Mouse (Mus musculus): ENCODE measurements around the gene Cryzl1. TPM values are rescaled to one million over a fixed set of nuclear protein-coding genes. Genes with fewer than 3 reads are reported as not detected.

Cryzl1 gene
- polyA plus RNA-seq, 1 experiment from 2014 or later: 36.3 TPM

DNA sequence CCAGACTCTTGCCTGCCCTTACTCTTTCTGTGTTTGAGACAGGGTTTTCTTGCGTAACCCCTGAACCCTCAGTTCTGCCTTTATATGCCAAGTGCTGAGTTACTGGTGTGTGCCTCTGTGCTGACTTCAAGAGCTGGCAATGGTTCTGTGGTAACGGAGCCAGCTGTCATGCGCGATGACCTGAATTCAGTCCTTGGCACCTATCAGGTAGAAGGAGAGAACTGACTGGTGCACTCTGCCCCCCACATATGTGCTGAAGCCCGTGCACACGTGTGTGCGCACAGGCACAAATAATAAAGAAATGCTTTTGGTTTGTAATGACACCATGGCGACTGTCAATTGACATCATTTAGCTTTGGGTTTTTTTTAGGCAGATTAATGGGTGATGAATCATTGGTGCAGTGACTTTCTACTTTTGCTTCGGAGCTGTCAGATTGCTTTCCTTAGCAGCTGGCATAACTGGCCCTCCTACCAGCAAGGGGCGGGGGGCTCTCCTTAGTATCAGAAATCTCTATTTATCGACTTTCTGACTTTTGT lies 38.5 kb upstream of the Cryzl1 start:
- TF ChIP-seq CTCF (IDR thresholded peaks at IDR 0.05; ENCODE audit: low read depth): no peak
- no peak overlapping the region for H3K4me3 ChIP-seq (ENCODE audit: low read depth, low read length)
- H3K36me3 ChIP-seq (ENCODE audit: control insufficient read depth, insufficient read depth): no peaks in the 10 kb centered on the region
- H3K9me3 ChIP-seq (ENCODE audit: control insufficient read depth): no peaks in the 10 kb centered on the region
- no peak for ATAC-seq
- H3K4me2 ChIP-seq (replicated peaks; ENCODE audit: low read depth): no peak overlapping the region
- 0 out of 2 replicates have a peak, but pooled peaks cover 7% of the 10 kb centered on the region for H3K4me1 ChIP-seq (replicated peaks; ENCODE audit: control insufficient read depth, insufficient read depth, low read length)
- no peak overlapping the region for H3K9ac ChIP-seq (ENCODE audit: low read depth, low read length)
- 81% methylated on average over 11 of the region's 11 CpGs for WGBS
- no peaks in the 10 kb centered on the region for H3K27me3 ChIP-seq (replicated peaks; ENCODE audit: control insufficient read depth, insufficient read depth, low read length)
- H3K27ac ChIP-seq (ENCODE audit: low read depth, low read length): no peak overlapping the region

GRCm38 (mm10) chr16:91765816-91766210 lies 37.0 kb upstream of the Cryzl1 start:
- no peak for ATAC-seq
- no peak for TF ChIP-seq CTCF (IDR thresholded peaks at IDR 0.05; ENCODE audit: low read depth)
- H3K9me3 ChIP-seq (ENCODE audit: control insufficient read depth): no peaks in the 10 kb centered on the region
- no peaks in the 10 kb centered on the region for H3K4me1 ChIP-seq (replicated peaks; ENCODE audit: control insufficient read depth, insufficient read depth, low read length)
- H3K4me3 ChIP-seq (ENCODE audit: low read depth, low read length): no peak overlapping the region
- no peak overlapping the region for H3K9ac ChIP-seq (ENCODE audit: low read depth, low read length)
- H3K27ac ChIP-seq (ENCODE audit: low read depth, low read length): no peak overlapping the region
- H3K4me2 ChIP-seq (replicated peaks; ENCODE audit: low read depth): no peak overlapping the region
- no peaks in the 10 kb centered on the region for H3K27me3 ChIP-seq (replicated peaks; ENCODE audit: control insufficient read depth, insufficient read depth, low read length)
- WGBS: 89% methylated on average over 15 of the region's 15 CpGs
- H3K36me3 ChIP-seq (ENCODE audit: control insufficient read depth, insufficient read depth): no peaks in the 10 kb centered on the region

GRCm38 (mm10) chr16:91765121-91765815 lies 36.5 kb upstream of the Cryzl1 start:
- Histone ChIP-seq H3K4me2 (replicated peaks; ENCODE audit: low read depth) (no peak overlapping the region), H3K27me3 (replicated peaks; ENCODE audit: control insufficient read depth, insufficient read depth, low read length) (no peaks in the 10 kb centered on the region), H3K36me3 (ENCODE audit: control insufficient read depth, insufficient read depth) (no peaks in the 10 kb centered on the region), H3K4me1 (replicated peaks; ENCODE audit: control insufficient read depth, insufficient read depth, low read length) (no peaks in the 10 kb centered on the region), H3K9ac (ENCODE audit: low read depth, low read length) (no peak overlapping the region), H3K4me3 (ENCODE audit: low read depth, low read length) (no peak overlapping the region), H3K27ac (ENCODE audit: low read depth, low read length) (no peak overlapping the region), H3K9me3 (ENCODE audit: control insufficient read depth) (no peaks in the 10 kb centered on the region)
- WGBS: 92% methylated on average over 15 of the region's 15 CpGs
- no peak for ATAC-seq
- TF ChIP-seq CTCF (IDR thresholded peaks at IDR 0.05; ENCODE audit: low read depth): no peak

GRCm38 (mm10) chr16:91764414-91764813 lies 35.6 kb upstream of the Cryzl1 start:
- Histone ChIP-seq H3K36me3 (ENCODE audit: control insufficient read depth, insufficient read depth) (no peaks in the 10 kb centered on the region), H3K27me3 (replicated peaks; ENCODE audit: control insufficient read depth, insufficient read depth, low read length) (no peaks in the 10 kb centered on the region), H3K9ac (ENCODE audit: low read depth, low read length) (no peak overlapping the region), H3K9me3 (ENCODE audit: control insufficient read depth) (no peaks in the 10 kb centered on the region), H3K4me2 (replicated peaks; ENCODE audit: low read depth) (no peak overlapping the region), H3K27ac (ENCODE audit: low read depth, low read length) (no peak overlapping the region), H3K4me1 (replicated peaks; ENCODE audit: control insufficient read depth, insufficient read depth, low read length) (no peaks in the 10 kb centered on the region), H3K4me3 (ENCODE audit: low read depth, low read length) (no peak overlapping the region)
- ATAC-seq: no peak
- WGBS: 83% methylated on average over 6 of the region's 6 CpGs
- TF ChIP-seq CTCF (IDR thresholded peaks at IDR 0.05; ENCODE audit: low read depth): no peak

- no peak overlapping the region for H3K9ac ChIP-seq (ENCODE audit: low read depth, low read length)
- no peaks in the 10 kb centered on the region for H3K36me3 ChIP-seq (ENCODE audit: control insufficient read depth, insufficient read depth)
- TF ChIP-seq CTCF (IDR thresholded peaks at IDR 0.05; ENCODE audit: low read depth): no peak
- no peak for ATAC-seq
- no peak overlapping the region for H3K4me3 ChIP-seq (ENCODE audit: low read depth, low read length)
- H3K9me3 ChIP-seq (ENCODE audit: control insufficient read depth): no peaks in the 10 kb centered on the region
- H3K4me2 ChIP-seq (replicated peaks; ENCODE audit: low read depth): no peak overlapping the region
- H3K4me1 ChIP-seq (replicated peaks; ENCODE audit: control insufficient read depth, insufficient read depth, low read length): no peaks in the 10 kb centered on the region
- no peak overlapping the region for H3K27ac ChIP-seq (ENCODE audit: low read depth, low read length)
- WGBS: 51% methylated on average over 6 of the region's 6 CpGs
- no peaks in the 10 kb centered on the region for H3K27me3 ChIP-seq (replicated peaks; ENCODE audit: control insufficient read depth, insufficient read depth, low read length)
Observed at GRCm38 (mm10) chr16:91763975-91764374, 35.2 kb upstream of the Cryzl1 start.

GRCm38 (mm10) chr16:91762476-91762875 lies 33.7 kb upstream of the Cryzl1 start:
- Histone ChIP-seq H3K27ac (ENCODE audit: low read depth, low read length) (no peak overlapping the region), H3K27me3 (replicated peaks; ENCODE audit: control insufficient read depth, insufficient read depth, low read length) (no peaks in the 10 kb centered on the region), H3K4me1 (replicated peaks; ENCODE audit: control insufficient read depth, insufficient read depth, low read length) (no peaks in the 10 kb centered on the region), H3K9me3 (ENCODE audit: control insufficient read depth) (no peaks in the 10 kb centered on the region), H3K4me2 (replicated peaks; ENCODE audit: low read depth) (no peak overlapping the region), H3K36me3 (ENCODE audit: control insufficient read depth, insufficient read depth) (no peaks in the 10 kb centered on the region), H3K9ac (ENCODE audit: low read depth, low read length) (no peak overlapping the region), H3K4me3 (ENCODE audit: low read depth, low read length) (no peak overlapping the region)
- TF ChIP-seq CTCF (IDR thresholded peaks at IDR 0.05; ENCODE audit: low read depth): no peak
- 79% methylated on average over 7 of the region's 7 CpGs for WGBS
- ATAC-seq: no peak

Measured in intestine, postnatal 0 days (tissue).